Mouse (Mus musculus) cerebellum, adult 2 months (tissue): Measurements from ENCODE around the gene Ap1b1.

Source experiments
- CTCF ChIP-seq: fragments of 200-500 bp; IDR thresholded peaks from 2 replicates; pipeline ENCODE4 v1.5.1; 2011; ENCODE audit warnings: low read depth, mild to moderate bottlenecking, control low read depth, low read length, moderate library complexity, borderline replicate concordance; ENCODE audit not compliant: insufficient read depth
- POLR2A ChIP-seq: fragments of 200-500 bp; IDR thresholded peaks from 2 replicates; pipeline ENCODE4 v1.6.1; 2011; ENCODE audit warnings: low read length, control low read depth, borderline replicate concordance; ENCODE audit not compliant: insufficient read depth

DNA sequence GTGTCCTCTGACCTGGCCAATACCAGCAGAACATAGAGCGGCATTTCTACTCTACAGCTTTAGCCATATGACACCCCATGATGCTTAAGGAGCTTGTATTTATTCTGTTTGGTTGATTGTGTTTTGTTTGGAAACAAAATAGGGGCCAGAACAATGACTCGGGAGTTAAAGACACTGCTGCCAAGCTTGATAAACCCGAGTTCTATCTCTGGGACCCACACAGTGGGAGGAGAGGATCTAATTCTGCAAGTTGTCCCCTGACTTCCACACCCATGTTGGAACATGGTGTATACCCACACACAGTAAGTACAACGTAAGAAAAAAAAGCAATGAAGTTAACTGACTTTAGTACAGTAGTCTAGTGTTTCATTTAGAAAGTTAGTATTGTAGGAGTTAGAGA is 16.2 kb downstream of the Ap1b1 start:
- TF ChIP-seq POLR2A (no peak), CTCF (no peak)
